Mouse (Mus musculus) forebrain, embryonic 14.5 days (tissue): Measurements from ENCODE around the gene Cdh4. TPM values are rescaled to one million over a fixed set of nuclear protein-coding genes. Genes with fewer than 3 reads are reported as not detected.

Experiments
- ATAC-seq: fragments of 200-750 bp; cut with Nextera tagmentation; 2 replicates; pipeline ENCODE4 v1.8.0; 2017; ENCODE audit warnings: mild to moderate bottlenecking, moderate library complexity
- DNase-seq: peaks from one replicate; pipeline ENCODE4 v3.0.0-alpha.2; 2015; ENCODE audit warnings: low spot score
- H3K27ac ChIP-seq: fragments of 300-500 bp; sonication (generic); 2 replicates; pipeline ENCODE4 v1.5.1; 2014; ENCODE audit warnings: low read depth, mild to moderate bottlenecking, control low read depth, low read length, moderate library complexity
- H3K27me3 ChIP-seq: fragments of 300-500 bp; sonication (generic); replicated peaks from 2 replicates; pipeline ENCODE4 v1.6.1; 2014; ENCODE audit warnings: low read length, control low read depth, mixed read lengths; ENCODE audit not compliant: control insufficient read depth, insufficient read depth
- H3K36me3 ChIP-seq: fragments of 300-500 bp; sonication (generic); 2 replicates; pipeline ENCODE4 v1.6.1; 2014; ENCODE audit warnings: low read length, control low read depth; ENCODE audit not compliant: control insufficient read depth, insufficient read depth
- H3K4me1 ChIP-seq: fragments of 300-500 bp; sonication (generic); 2 replicates; pipeline ENCODE4 v1.6.1; 2014; ENCODE audit warnings: antibody characterized with exemption, low read length, control low read depth; ENCODE audit not compliant: control insufficient read depth, insufficient read depth
- H3K4me2 ChIP-seq: fragments of 300-500 bp; sonication (generic); 2 replicates; pipeline ENCODE4 v1.6.1; 2014; ENCODE audit warnings: mild to moderate bottlenecking, control low read depth, low read length
- H3K4me3 ChIP-seq: fragments of 300-500 bp; sonication (generic); 2 replicates; pipeline ENCODE4 v1.5.1; 2014; ENCODE audit warnings: low read depth, low read length, control low read depth
- H3K9ac ChIP-seq: fragments of 300-500 bp; sonication (generic); 2 replicates; pipeline ENCODE4 v1.6.1; 2014; ENCODE audit warnings: mild to moderate bottlenecking, low read length, control low read depth, moderate library complexity
- H3K9me3 ChIP-seq: fragments of 300-500 bp; sonication (generic); replicated peaks from 2 replicates; pipeline ENCODE4 v1.6.1; 2016; ENCODE audit warnings: low read length, control low read depth, mixed read lengths; ENCODE audit not compliant: control insufficient read depth
- WGBS: fragments of 180-500 bp; shearing (Covaris S2); extraction: QIAGEN DNeasy Blood & Tissue Kit; methylation state at CpG from one replicate; pipeline ENCODE4 v1.1.7; 2014; 5-methylcytosine and 5-hydroxymethylcytosine counted together
- polyA plus RNA-seq: library from polyadenylated mRNA; unstranded; fragments of >200 nt; fragmentation: Nextera tagmentation; extraction: Ambion mirVana; gene quantifications from 2 replicates; pipeline ENCODE4 v1.2.1, GENCODE M21; 2014

The Cdh4 gene
- polyA plus RNA-seq, 1 experiment from 2014 or later: 35.0 TPM

GRCm38 (mm10) chr2:179690571-179690970, 248.3 kb downstream of the Cdh4 start:
- H3K9ac ChIP-seq: no peak overlapping the region
- H3K4me2 ChIP-seq: no peak overlapping the region
- no peaks in the 10 kb centered on the region for H3K27me3 ChIP-seq
- peaks cover 11% of the 10 kb centered on the region for H3K4me1 ChIP-seq
- no peak for ATAC-seq
- H3K9me3 ChIP-seq: no peaks in the 10 kb centered on the region
- WGBS: 42% methylated on average over 7 of the region's 7 CpGs
- no peak for DNase-seq
- H3K4me3 ChIP-seq: no peak overlapping the region
- no peak overlapping the region for H3K27ac ChIP-seq
- no peaks in the 10 kb centered on the region for H3K36me3 ChIP-seq

DNA sequence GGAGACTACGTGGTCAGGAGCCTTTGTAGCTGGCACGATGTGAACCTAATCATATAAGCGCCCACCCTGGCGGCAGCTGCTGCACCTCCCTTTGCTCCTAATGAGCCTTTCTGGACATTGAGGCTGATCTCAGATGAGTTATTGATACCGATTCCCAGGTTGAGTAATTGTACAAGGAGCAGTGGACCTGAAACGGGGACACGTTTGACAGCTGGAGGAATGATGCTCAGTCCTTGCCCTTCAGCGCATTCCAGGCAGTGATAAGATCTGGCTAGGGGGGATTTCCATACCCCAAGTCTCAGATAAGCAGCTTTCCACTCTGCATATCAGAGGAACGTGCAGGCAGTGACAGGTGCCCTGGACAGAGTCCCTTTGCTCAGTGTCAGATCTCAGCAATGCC, 252.7 kb downstream of the Cdh4 start:
- 68% methylated on average over 9 of the region's 9 CpGs for WGBS
- Histone ChIP-seq H3K36me3 (no peaks in the 10 kb centered on the region), H3K4me1 (peaks cover 16% of the 10 kb centered on the region), H3K9me3 (no peaks in the 10 kb centered on the region), H3K4me3 (no peak overlapping the region), H3K9ac (no peak overlapping the region), H3K27me3 (no peaks in the 10 kb centered on the region), H3K4me2 (no peak overlapping the region), H3K27ac (no peak overlapping the region)
- DNase-seq (no peak), ATAC-seq (no peak)

GRCm38 (mm10) chr2:179697601-179698000, 255.4 kb downstream of the Cdh4 start:
- ATAC-seq (peak; percentile 40; the same call in 1 of the 2 replicates), DNase-seq (peak; percentile 36)
- no peaks in the 10 kb centered on the region for H3K36me3 ChIP-seq
- no peak overlapping the region for H3K9ac ChIP-seq
- H3K4me2 ChIP-seq: no peak overlapping the region
- no peaks in the 10 kb centered on the region for H3K9me3 ChIP-seq
- H3K4me1 ChIP-seq: peaks cover 7% of the 10 kb centered on the region; the same call in 1 of the 2 replicates
- no peak overlapping the region for H3K4me3 ChIP-seq
- WGBS: 74% methylated on average over 8 of the region's 8 CpGs
- H3K27me3 ChIP-seq: no peaks in the 10 kb centered on the region
- no peak overlapping the region for H3K27ac ChIP-seq

- DNase-seq: no peak
- Histone ChIP-seq H3K9ac (no peak overlapping the region), H3K4me1 (peaks cover 7% of the 10 kb centered on the region; the same call in 1 of the 2 replicates), H3K4me2 (no peak overlapping the region), H3K4me3 (no peak overlapping the region), H3K36me3 (no peaks in the 10 kb centered on the region), H3K9me3 (no peaks in the 10 kb centered on the region), H3K27ac (no peak overlapping the region), H3K27me3 (no peaks in the 10 kb centered on the region)
- 43% methylated on average over 12 of the region's 12 CpGs for WGBS
- ATAC-seq: no peak
Observed at GRCm38 (mm10) chr2:179698196-179698985, 256.2 kb downstream of the Cdh4 start.

DNA sequence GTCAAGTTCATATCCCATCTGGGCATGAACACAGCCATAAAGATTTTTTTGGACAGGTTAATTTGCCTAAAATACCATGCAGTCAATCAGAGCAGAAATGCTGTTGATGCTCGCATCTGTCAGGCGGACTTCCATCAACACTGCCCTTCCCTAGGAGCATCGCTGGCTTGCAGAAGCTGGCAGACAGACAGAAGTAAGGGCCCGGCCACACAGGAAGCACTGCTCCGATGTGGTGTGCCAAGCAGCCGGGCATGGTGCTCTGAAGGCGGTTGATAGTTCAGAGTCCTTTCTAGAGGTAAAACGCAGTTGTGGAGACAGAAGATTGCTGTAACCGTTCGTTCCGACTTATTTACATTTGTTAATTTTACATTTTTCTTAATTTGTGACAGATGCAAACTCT, 262.8 kb downstream of the Cdh4 start:
- no peak overlapping the region for H3K27ac ChIP-seq
- no peaks in the 10 kb centered on the region for H3K36me3 ChIP-seq
- H3K4me3 ChIP-seq: no peak overlapping the region
- no peak overlapping the region for H3K4me2 ChIP-seq
- DNase-seq (no peak), ATAC-seq (no peak)
- H3K9ac ChIP-seq: no peak overlapping the region
- H3K4me1 ChIP-seq: 0 out of 2 replicates have a peak, but pooled peaks cover 2% of the 10 kb centered on the region
- H3K9me3 ChIP-seq: no peaks in the 10 kb centered on the region
- no peaks in the 10 kb centered on the region for H3K27me3 ChIP-seq
- WGBS: 80% methylated on average over 11 of the region's 11 CpGs

DNA sequence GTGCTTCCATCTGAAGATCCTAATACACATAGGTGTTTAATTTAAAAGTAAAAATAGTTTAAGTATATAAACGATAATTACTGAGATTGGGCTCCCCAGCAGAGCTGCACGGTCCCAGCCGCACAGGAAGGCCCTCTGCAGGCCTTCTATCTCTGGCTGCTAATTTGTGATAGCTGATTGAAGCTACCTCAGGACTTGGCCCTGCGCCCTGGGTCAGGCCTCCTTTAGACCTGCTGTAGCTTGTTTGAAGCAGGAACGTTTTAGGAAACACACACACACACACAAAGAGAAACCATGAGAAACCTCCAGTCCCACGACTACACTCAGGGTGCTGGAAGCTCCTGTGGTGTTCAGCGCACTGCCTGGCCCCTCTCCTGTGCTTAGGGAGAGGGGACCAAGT, 263.2 kb downstream of the Cdh4 start:
- Histone ChIP-seq H3K4me2 (no peak overlapping the region), H3K4me1 (0 out of 2 replicates have a peak, but pooled peaks cover 6% of the 10 kb centered on the region), H3K4me3 (no peak overlapping the region), H3K27ac (no peak overlapping the region), H3K27me3 (no peaks in the 10 kb centered on the region), H3K9ac (no peak overlapping the region), H3K9me3 (no peaks in the 10 kb centered on the region), H3K36me3 (no peaks in the 10 kb centered on the region)
- ATAC-seq (no peak), DNase-seq (no peak)
- 60% methylated on average over 7 of the region's 7 CpGs for WGBS

- ATAC-seq: no peak
- H3K9me3 ChIP-seq: no peaks in the 10 kb centered on the region
- 0 out of 2 replicates have a peak, but pooled peaks cover 6% of the 10 kb centered on the region for H3K4me1 ChIP-seq
- WGBS: 94% methylated on average over 3 of the region's 3 CpGs
- H3K27ac ChIP-seq: no peak overlapping the region
- H3K4me2 ChIP-seq: no peak overlapping the region
- H3K9ac ChIP-seq: no peak overlapping the region
- H3K4me3 ChIP-seq: no peak overlapping the region
- no peaks in the 10 kb centered on the region for H3K36me3 ChIP-seq
- no peaks in the 10 kb centered on the region for H3K27me3 ChIP-seq
- no peak for DNase-seq
Observed at GRCm38 (mm10) chr2:179706616-179707015, 264.4 kb downstream of the Cdh4 start.

- 77% methylated on average over 2 of the region's 2 CpGs for WGBS
- Histone ChIP-seq H3K4me3 (no peak overlapping the region), H3K27me3 (no peaks in the 10 kb centered on the region), H3K4me1 (0 out of 2 replicates have a peak, but pooled peaks cover 6% of the 10 kb centered on the region), H3K9me3 (no peaks in the 10 kb centered on the region), H3K27ac (no peak overlapping the region), H3K9ac (no peak overlapping the region), H3K4me2 (no peak overlapping the region), H3K36me3 (no peaks in the 10 kb centered on the region)
- DNase-seq (no peak), ATAC-seq (no peak)
Observed at GRCm38 (mm10) chr2:179709111-179709510, 266.9 kb downstream of the Cdh4 start.

GRCm38 (mm10) chr2:179712690-179713089, 270.5 kb downstream of the Cdh4 start:
- Histone ChIP-seq H3K9me3 (no peaks in the 10 kb centered on the region), H3K36me3 (no peaks in the 10 kb centered on the region), H3K4me2 (no peak overlapping the region), H3K4me1 (0 out of 2 replicates have a peak, but pooled peaks cover 6% of the 10 kb centered on the region), H3K9ac (no peak overlapping the region), H3K27me3 (no peaks in the 10 kb centered on the region), H3K4me3 (no peak overlapping the region), H3K27ac (no peak overlapping the region)
- DNase-seq: no peak
- no peak for ATAC-seq
- 57% methylated on average over 7 of the region's 7 CpGs for WGBS
